Mouse (Mus musculus): ENCODE measurements at regions not wholly inside any gene's neighbourhood (a gene's known extent, or its start where the extent isn't known, plus 50 kb on each side); places are given as distances from the start of the nearest gene placed in this dataset.
A peak's percentile ranks its signal among the peaks of the same experiment; 100 is the strongest.
"Not testable (repeated sequence)": the region's sequence is repeated elsewhere in the genome, so short reads cannot be mapped to it uniquely, and the experiment has no call there.

GRCm38 (mm10) chr12:114285082-114285481 is 741.4 kb downstream of the Adam6a start:
- 85% methylated on average over 1 of the region's 1 CpGs for WGBS (ENCODE audit: insufficient replicate concordance)
- ATAC-seq (replicated peaks; ENCODE audit: insufficient number of reproducible peaks, low FRiP score, low TSS enrichment): no peak

DNA sequence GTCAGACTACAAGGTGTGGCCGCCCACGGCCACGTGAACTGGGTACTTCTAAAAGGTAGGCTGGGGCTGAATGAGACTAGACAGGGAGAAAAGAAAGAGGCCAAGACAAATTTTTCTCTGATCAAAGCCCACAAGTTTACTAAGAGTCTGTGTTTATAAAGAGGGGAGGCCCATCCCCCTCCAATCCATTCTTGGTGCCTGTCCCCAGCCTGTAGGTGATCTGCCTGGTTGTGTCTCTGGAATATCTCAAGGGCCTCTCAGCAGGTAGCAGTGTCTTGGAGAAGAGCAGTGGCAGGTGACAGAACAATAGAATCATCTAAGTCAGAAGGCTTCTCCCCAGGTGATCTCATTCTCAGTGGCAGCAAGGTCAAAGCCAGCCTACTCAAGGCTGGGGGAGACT is 743.3 kb downstream of the Adam6a start:
- Histone ChIP-seq H3K36me3 (ENCODE audit: control insufficient read depth, insufficient read depth, low read length) (no peaks in the 10 kb centered on the region), H3K4me3 (ENCODE audit: low read depth, low read length) (no peak overlapping the region), H3K9me3 (replicated peaks; ENCODE audit: control insufficient read depth, low read length) (peaks cover 13% of the 10 kb centered on the region), H3K4me2 (no peak overlapping the region), H3K27me3 (ENCODE audit: control insufficient read depth, insufficient read depth, low read length) (no peaks in the 10 kb centered on the region), H3K27ac (ENCODE audit: low read depth, low read length) (no peak overlapping the region), H3K4me1 (ENCODE audit: control insufficient read depth, insufficient read depth, low read length) (no peaks in the 10 kb centered on the region), H3K9ac (ENCODE audit: low read depth, low read length) (no peak overlapping the region)
- no peak for ATAC-seq (replicated peaks; ENCODE audit: insufficient number of reproducible peaks, low FRiP score, low TSS enrichment)
- WGBS (ENCODE audit: insufficient replicate concordance): 71% methylated on average over 3 of the region's 3 CpGs

More at GRCm38 (mm10) chr12:114285082-114285481, 741.4 kb downstream of the Adam6a start:
- H3K27ac ChIP-seq (ENCODE audit: low read depth, low read length): no peak overlapping the region
- H3K9me3 ChIP-seq (replicated peaks; ENCODE audit: control insufficient read depth, low read length): peaks cover 13% of the 10 kb centered on the region
- no peaks in the 10 kb centered on the region for H3K4me1 ChIP-seq (ENCODE audit: control insufficient read depth, insufficient read depth, low read length)
- no peak overlapping the region for H3K9ac ChIP-seq (ENCODE audit: low read depth, low read length)
- H3K4me2 ChIP-seq: no peak overlapping the region
- no peaks in the 10 kb centered on the region for H3K27me3 ChIP-seq (ENCODE audit: control insufficient read depth, insufficient read depth, low read length)
- no peak overlapping the region for H3K4me3 ChIP-seq (ENCODE audit: low read depth, low read length)
- H3K36me3 ChIP-seq (ENCODE audit: control insufficient read depth, insufficient read depth, low read length): no peaks in the 10 kb centered on the region

DNA sequence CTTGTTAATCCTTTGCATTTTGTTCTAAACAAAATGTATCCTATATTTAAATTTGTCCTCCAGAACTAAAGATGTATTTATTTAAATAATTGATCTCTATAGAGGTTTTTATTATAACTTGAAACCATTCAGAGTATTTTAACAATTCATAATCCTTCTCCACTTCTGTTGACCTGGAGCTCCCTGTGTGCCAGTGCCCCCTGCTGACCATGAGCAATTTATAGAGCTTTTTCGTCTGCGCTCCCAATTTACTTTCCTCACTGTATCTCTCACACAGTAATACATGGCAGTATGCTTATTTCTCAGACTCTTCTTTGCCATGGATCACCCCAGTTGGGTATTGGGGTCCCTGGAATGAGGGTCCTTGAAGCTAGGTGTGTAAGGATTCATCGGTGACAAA is 747.4 kb downstream of the Adam6a start:
- Histone ChIP-seq H3K4me1 (ENCODE audit: control insufficient read depth, insufficient read depth, low read length) (no peaks in the 10 kb centered on the region), H3K9me3 (replicated peaks; ENCODE audit: control insufficient read depth, low read length) (peaks cover 17% of the 10 kb centered on the region), H3K36me3 (ENCODE audit: control insufficient read depth, insufficient read depth, low read length) (no peaks in the 10 kb centered on the region), H3K4me3 (ENCODE audit: low read depth, low read length) (no peak overlapping the region), H3K27me3 (ENCODE audit: control insufficient read depth, insufficient read depth, low read length) (no peaks in the 10 kb centered on the region), H3K9ac (ENCODE audit: low read depth, low read length) (no peak overlapping the region), H3K27ac (ENCODE audit: low read depth, low read length) (no peak overlapping the region), H3K4me2 (no peak overlapping the region)
- 82% methylated on average over 3 of the region's 3 CpGs for WGBS (ENCODE audit: insufficient replicate concordance)
- ATAC-seq (replicated peaks; ENCODE audit: insufficient number of reproducible peaks, low FRiP score, low TSS enrichment): no peak

DNA sequence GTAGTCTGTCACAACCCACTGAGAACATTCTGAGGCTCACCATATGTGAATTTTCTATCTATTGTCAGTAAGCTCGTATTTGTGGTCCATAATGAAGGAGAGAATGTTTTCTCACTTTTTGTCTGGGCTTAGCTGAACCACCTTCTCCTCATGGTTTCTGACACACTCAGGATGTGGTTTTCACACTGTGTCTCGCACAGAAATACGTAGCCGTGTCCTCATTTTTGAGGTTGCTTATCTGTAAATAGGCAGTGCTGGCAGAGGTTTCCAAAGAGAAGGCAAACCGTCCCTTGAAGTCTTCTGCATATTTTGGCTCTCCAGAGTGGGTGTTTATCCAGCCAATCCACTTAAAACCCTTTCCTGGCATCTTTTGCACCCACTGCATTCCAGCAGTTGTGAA is 756.1 kb downstream of the Adam6a start:
- Histone ChIP-seq H3K4me1 (ENCODE audit: control insufficient read depth, insufficient read depth, low read length) (no peaks in the 10 kb centered on the region), H3K9me3 (replicated peaks; ENCODE audit: control insufficient read depth, low read length) (peaks cover 3% of the 10 kb centered on the region; the same call in 1 of the 2 replicates), H3K4me3 (ENCODE audit: low read depth, low read length) (no peak overlapping the region), H3K9ac (ENCODE audit: low read depth, low read length) (no peak overlapping the region), H3K4me2 (no peak overlapping the region), H3K36me3 (ENCODE audit: control insufficient read depth, insufficient read depth, low read length) (no peaks in the 10 kb centered on the region), H3K27me3 (ENCODE audit: control insufficient read depth, insufficient read depth, low read length) (no peaks in the 10 kb centered on the region), H3K27ac (ENCODE audit: low read depth, low read length) (no peak overlapping the region)
- ATAC-seq (replicated peaks; ENCODE audit: insufficient number of reproducible peaks, low FRiP score, low TSS enrichment): no peak
- 75% methylated on average over 5 of the region's 5 CpGs for WGBS (ENCODE audit: insufficient replicate concordance)

DNA sequence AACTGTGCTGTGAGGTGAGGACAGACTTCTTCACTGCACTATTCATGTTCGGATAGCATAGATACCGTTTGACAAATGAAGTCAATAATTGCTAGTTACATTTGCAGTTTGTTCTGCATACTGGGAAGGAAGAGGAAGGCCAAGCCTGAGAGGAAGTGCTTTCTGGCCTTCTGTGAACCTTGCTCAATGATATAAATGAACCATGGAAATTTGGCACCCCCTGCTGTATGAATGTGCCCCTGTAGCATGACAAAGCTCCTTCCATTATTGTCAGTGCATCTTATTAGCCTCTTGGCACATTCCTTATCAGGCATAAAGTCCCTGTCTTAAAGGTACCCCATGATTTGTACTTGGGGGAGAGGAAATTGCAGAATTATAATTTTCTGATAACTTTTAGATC is 758.0 kb downstream of the Adam6a start:
- no peak overlapping the region for H3K9ac ChIP-seq (ENCODE audit: low read depth, low read length)
- no peak for ATAC-seq (replicated peaks; ENCODE audit: insufficient number of reproducible peaks, low FRiP score, low TSS enrichment)
- no peaks in the 10 kb centered on the region for H3K4me1 ChIP-seq (ENCODE audit: control insufficient read depth, insufficient read depth, low read length)
- no peaks in the 10 kb centered on the region for H3K36me3 ChIP-seq (ENCODE audit: control insufficient read depth, insufficient read depth, low read length)
- no peak overlapping the region for H3K4me3 ChIP-seq (ENCODE audit: low read depth, low read length)
- no peaks in the 10 kb centered on the region for H3K27me3 ChIP-seq (ENCODE audit: control insufficient read depth, insufficient read depth, low read length)
- no peak overlapping the region for H3K27ac ChIP-seq (ENCODE audit: low read depth, low read length)
- peaks cover 9% of the 10 kb centered on the region for H3K9me3 ChIP-seq (replicated peaks; ENCODE audit: control insufficient read depth, low read length)
- no peak overlapping the region for H3K4me2 ChIP-seq
- 74% methylated on average over 2 of the region's 2 CpGs for WGBS (ENCODE audit: insufficient replicate concordance)

DNA sequence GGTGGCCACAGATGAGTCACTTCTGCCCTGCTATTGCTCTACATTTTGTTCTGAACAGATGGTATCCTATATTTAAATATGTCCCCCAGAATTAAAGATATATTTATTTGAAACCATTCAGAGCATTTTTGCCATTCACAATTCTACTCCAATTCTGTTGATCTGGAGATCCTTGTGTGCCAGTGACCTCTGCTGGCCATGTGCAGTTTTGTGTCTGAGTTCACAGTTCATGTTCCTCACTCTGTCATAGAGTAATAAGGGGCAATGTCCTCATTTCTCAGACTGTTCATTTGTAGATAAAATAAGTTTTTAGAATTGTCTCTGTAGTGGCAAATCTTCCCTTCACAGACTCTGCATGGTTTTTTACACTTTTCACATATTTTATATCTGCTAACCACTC is 788.8 kb downstream of the Adam6a start:
- Histone ChIP-seq H3K4me2 (no peak overlapping the region), H3K27me3 (ENCODE audit: control insufficient read depth, insufficient read depth, low read length) (no peaks in the 10 kb centered on the region), H3K9me3 (replicated peaks; ENCODE audit: control insufficient read depth, low read length) (no peaks in the 10 kb centered on the region; the same call in 1 of the 2 replicates), H3K36me3 (ENCODE audit: control insufficient read depth, insufficient read depth, low read length) (no peaks in the 10 kb centered on the region), H3K27ac (ENCODE audit: low read depth, low read length) (no peak overlapping the region), H3K4me1 (ENCODE audit: control insufficient read depth, insufficient read depth, low read length) (no peaks in the 10 kb centered on the region), H3K4me3 (ENCODE audit: low read depth, low read length) (no peak overlapping the region), H3K9ac (ENCODE audit: low read depth, low read length) (no peak overlapping the region)
- no peak for ATAC-seq (replicated peaks; ENCODE audit: insufficient number of reproducible peaks, low FRiP score, low TSS enrichment)

DNA sequence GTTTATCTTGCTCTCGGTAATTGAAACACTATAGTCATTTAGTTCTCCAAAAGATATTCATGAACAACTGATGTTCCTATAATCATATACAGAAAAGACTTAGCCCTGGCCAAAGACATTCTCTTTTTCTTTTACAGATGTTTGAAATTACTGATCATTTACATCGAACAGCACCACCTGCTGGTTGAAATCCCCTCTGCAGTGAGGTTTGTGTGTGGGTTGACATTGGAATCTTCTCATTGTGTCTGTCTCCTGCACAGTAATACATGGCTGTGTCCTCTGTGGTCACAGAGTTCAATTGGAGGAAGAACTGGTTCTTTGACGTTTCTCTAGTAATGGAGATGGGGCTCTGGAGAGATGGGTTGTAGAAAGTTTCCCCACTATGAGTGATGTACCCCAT is 822.6 kb downstream of the Adam6a start:
- Histone ChIP-seq H3K4me2 (no peak overlapping the region), H3K9ac (ENCODE audit: low read depth, low read length) (no peak overlapping the region), H3K4me3 (ENCODE audit: low read depth, low read length) (no peak overlapping the region), H3K27me3 (ENCODE audit: control insufficient read depth, insufficient read depth, low read length) (no peaks in the 10 kb centered on the region), H3K27ac (ENCODE audit: low read depth, low read length) (no peak overlapping the region), H3K9me3 (replicated peaks; ENCODE audit: control insufficient read depth, low read length) (peaks cover 12% of the 10 kb centered on the region), H3K4me1 (ENCODE audit: control insufficient read depth, insufficient read depth, low read length) (no peaks in the 10 kb centered on the region), H3K36me3 (ENCODE audit: control insufficient read depth, insufficient read depth, low read length) (no peaks in the 10 kb centered on the region)
- 53% methylated on average over 3 of the region's 3 CpGs for WGBS (ENCODE audit: insufficient replicate concordance)
- ATAC-seq (replicated peaks; ENCODE audit: insufficient number of reproducible peaks, low FRiP score, low TSS enrichment): no peak

- not testable (repeated sequence) for H3K4me1 ChIP-seq (ENCODE audit: control insufficient read depth, insufficient read depth, low read length); H3K9me3 ChIP-seq (replicated peaks; ENCODE audit: control insufficient read depth, low read length); H3K27me3 ChIP-seq (ENCODE audit: control insufficient read depth, insufficient read depth, low read length); H3K27ac ChIP-seq (ENCODE audit: low read depth, low read length); H3K36me3 ChIP-seq (ENCODE audit: control insufficient read depth, insufficient read depth, low read length); H3K9ac ChIP-seq (ENCODE audit: low read depth, low read length)
- H3K4me2 ChIP-seq: peak overlapping the region; percentile 57
- 18% methylated on average over 36 of the region's 43 CpGs for WGBS (ENCODE audit: insufficient replicate concordance)
- peak overlapping the region; percentile 33 for H3K4me3 ChIP-seq (ENCODE audit: low read depth, low read length)
- 0 out of 2 replicates have a peak, but pooled peaks have one; percentile 57 for ATAC-seq (replicated peaks; ENCODE audit: insufficient number of reproducible peaks, low FRiP score, low TSS enrichment)
Measured at GRCm38 (mm10) chr12:114378696-114379350, 835.1 kb downstream of the Adam6a start.

GRCm38 (mm10) chr12:114391447-114391846 is 847.7 kb downstream of the Adam6a start:
- no peaks in the 10 kb centered on the region for H3K36me3 ChIP-seq (ENCODE audit: control insufficient read depth, insufficient read depth, low read length)
- no peaks in the 10 kb centered on the region for H3K27me3 ChIP-seq (ENCODE audit: control insufficient read depth, insufficient read depth, low read length)
- no peak for ATAC-seq (replicated peaks; ENCODE audit: insufficient number of reproducible peaks, low FRiP score, low TSS enrichment)
- 59% methylated on average over 2 of the region's 2 CpGs for WGBS (ENCODE audit: insufficient replicate concordance)
- peaks cover 5% of the 10 kb centered on the region; the same call in 1 of the 2 replicates for H3K9me3 ChIP-seq (replicated peaks; ENCODE audit: control insufficient read depth, low read length)
- H3K4me2 ChIP-seq: no peak overlapping the region
- H3K4me1 ChIP-seq (ENCODE audit: control insufficient read depth, insufficient read depth, low read length): no peaks in the 10 kb centered on the region
- H3K4me3 ChIP-seq (ENCODE audit: low read depth, low read length): no peak overlapping the region
- H3K9ac ChIP-seq (ENCODE audit: low read depth, low read length): no peak overlapping the region
- H3K27ac ChIP-seq (ENCODE audit: low read depth, low read length): no peak overlapping the region
